Mouse (Mus musculus): ENCODE measurements around the gene Snx21. TPM values are rescaled to one million over a fixed set of nuclear protein-coding genes. Genes with fewer than 3 reads are reported as not detected.
A peak's percentile ranks its signal among the peaks of the same experiment; 100 is the strongest.

The Snx21 gene
- polyA plus RNA-seq, 1 experiment, result 29.5 TPM

- no peak overlapping the region for H3K4me2 ChIP-seq (ENCODE audit: low read depth)
- peaks cover 15% of the 10 kb centered on the region for H3K79me2 ChIP-seq (ENCODE audit: control insufficient read depth, insufficient read depth)
- TF ChIP-seq POLR2A (IDR thresholded peaks at IDR 0.05; ENCODE audit: insufficient read length, low read depth) (no peak), MYOD1 (IDR thresholded peaks at IDR 0.05; ENCODE audit: control insufficient read depth in 1 of 3, insufficient read length in 2 of 3, low read depth in 2 of 3) (no peak), POLR2AphosphoS2 (IDR thresholded peaks at IDR 0.05; ENCODE audit: insufficient read length, low read depth) (peak; percentile 2)
- H3K4me3 ChIP-seq, result no peak overlapping the region
- no peak overlapping the region for H3ac ChIP-seq (ENCODE audit: control insufficient read depth, insufficient read length)
- peaks cover 5% of the 10 kb centered on the region for H3K36me3 ChIP-seq (ENCODE audit: control insufficient read depth, insufficient read depth)
- no peaks in the 10 kb centered on the region for H3K27me3 ChIP-seq (ENCODE audit: control insufficient read depth, insufficient read depth, insufficient read length)
Observed at GRCm38 (mm10) chr2:164825521-164825920, 39.9 kb downstream of the Snx21 start.

GRCm38 (mm10) chr2:164827146-164827850, 41.7 kb downstream of the Snx21 start:
- H3ac ChIP-seq (ENCODE audit: control insufficient read depth, insufficient read length), result no peak overlapping the region
- no peak overlapping the region for H3K4me2 ChIP-seq (ENCODE audit: low read depth)
- H3K79me2 ChIP-seq (ENCODE audit: control insufficient read depth, insufficient read depth), result peaks cover 15% of the 10 kb centered on the region
- H3K27me3 ChIP-seq (ENCODE audit: control insufficient read depth, insufficient read depth, insufficient read length), result no peaks in the 10 kb centered on the region
- no peak overlapping the region for H3K4me3 ChIP-seq
- TF ChIP-seq POLR2AphosphoS2 (IDR thresholded peaks at IDR 0.05; ENCODE audit: insufficient read length, low read depth) (no peak), TCF12 (IDR thresholded peaks at IDR 0.05; ENCODE audit: insufficient read depth, poor library complexity, severe bottlenecking) (no peak), CEBPB (IDR thresholded peaks at IDR 0.05; ENCODE audit: insufficient read depth, poor library complexity, severe bottlenecking) (no peak), E2F4 (IDR thresholded peaks at IDR 0.05; ENCODE audit: insufficient read depth) (no peak), USF1 (IDR thresholded peaks at IDR 0.05; ENCODE audit: low read depth) (no peak), MAX (IDR thresholded peaks at IDR 0.05; ENCODE audit: low read depth) (no peak), MYOG (IDR thresholded peaks at IDR 0.05; ENCODE audit: control insufficient read depth in 1 of 3, insufficient read depth in 1 of 3, insufficient read length in 2 of 3, low read depth in 2 of 3) (no peak), POLR2A (IDR thresholded peaks at IDR 0.05; ENCODE audit: insufficient read length, low read depth) (no peak), SRF (IDR thresholded peaks at IDR 0.05; ENCODE audit: control insufficient read depth, insufficient read length, low read depth) (no peak), MYOD1 (IDR thresholded peaks at IDR 0.05; ENCODE audit: control insufficient read depth in 1 of 3, insufficient read length in 2 of 3, low read depth in 2 of 3) (no peak)
- peaks cover 5% of the 10 kb centered on the region for H3K36me3 ChIP-seq (ENCODE audit: control insufficient read depth, insufficient read depth)

- Histone ChIP-seq H3K4me2 (ENCODE audit: low read depth) (no peak within 1 kb of the TSS), H3K36me3 (ENCODE audit: control insufficient read depth, insufficient read depth) (peaks cover 5% of the 10 kb centered on the region), H3K4me3 (no peak within 1 kb of the TSS), H3K27me3 (ENCODE audit: control insufficient read depth, insufficient read depth, insufficient read length) (no peaks in the 10 kb centered on the region), H3ac (ENCODE audit: control insufficient read depth, insufficient read length) (no peak within 1 kb of the TSS), H3K79me2 (ENCODE audit: control insufficient read depth, insufficient read depth) (peaks cover 15% of the 10 kb centered on the region)
- TF ChIP-seq USF1 (IDR thresholded peaks at IDR 0.05; ENCODE audit: low read depth), result no peak
- no peak for TF ChIP-seq SRF (IDR thresholded peaks at IDR 0.05; ENCODE audit: control insufficient read depth, insufficient read length, low read depth)
- TF ChIP-seq MYOG (IDR thresholded peaks at IDR 0.05; ENCODE audit: control insufficient read depth in 1 of 3, insufficient read depth in 1 of 3, insufficient read length in 2 of 3, low read depth in 2 of 3), result no peak
- TF ChIP-seq MYOD1 (IDR thresholded peaks at IDR 0.05; ENCODE audit: control insufficient read depth in 1 of 3, insufficient read length in 2 of 3, low read depth in 2 of 3), result no peak
- TF ChIP-seq REST (IDR thresholded peaks at IDR 0.05; ENCODE audit: insufficient read depth, insufficient read length), result no peak
- no peak for TF ChIP-seq TCF12 (IDR thresholded peaks at IDR 0.05; ENCODE audit: insufficient read depth, poor library complexity, severe bottlenecking)
Observed at GRCm38 (mm10) chr2:164828437-164828836, 42.8 kb downstream of the Snx21 start, which contains the start of gene Spata25. TSS of gene Spata25 (minus strand) at chr2:164828537.

- Histone ChIP-seq H3K4me3 (no peak overlapping the region), H3K79me2 (ENCODE audit: control insufficient read depth, insufficient read depth) (peaks cover 9% of the 10 kb centered on the region), H3K27me3 (ENCODE audit: control insufficient read depth, insufficient read depth, insufficient read length) (no peaks in the 10 kb centered on the region), H3K4me2 (ENCODE audit: low read depth) (no peak overlapping the region), H3K36me3 (ENCODE audit: control insufficient read depth, insufficient read depth) (peaks cover 5% of the 10 kb centered on the region), H3ac (ENCODE audit: control insufficient read depth, insufficient read length) (no peak overlapping the region)
- TF ChIP-seq CEBPB (IDR thresholded peaks at IDR 0.05; ENCODE audit: insufficient read depth, poor library complexity, severe bottlenecking) (no peak), TCF3 (IDR thresholded peaks at IDR 0.05; ENCODE audit: insufficient read length, low read depth) (no peak), USF1 (IDR thresholded peaks at IDR 0.05; ENCODE audit: low read depth) (no peak), TCF12 (IDR thresholded peaks at IDR 0.05; ENCODE audit: insufficient read depth, poor library complexity, severe bottlenecking) (no peak), MAX (IDR thresholded peaks at IDR 0.05; ENCODE audit: low read depth) (no peak), SRF (IDR thresholded peaks at IDR 0.05; ENCODE audit: control insufficient read depth, insufficient read length, low read depth) (no peak), MYOD1 (IDR thresholded peaks at IDR 0.05; ENCODE audit: control insufficient read depth in 1 of 3, insufficient read length in 2 of 3, low read depth in 2 of 3) (no peak), REST (IDR thresholded peaks at IDR 0.05; ENCODE audit: insufficient read depth, insufficient read length) (no peak), E2F4 (IDR thresholded peaks at IDR 0.05; ENCODE audit: insufficient read depth) (no peak), POLR2A (IDR thresholded peaks at IDR 0.05; ENCODE audit: insufficient read length, low read depth) (no peak)
Observed at GRCm38 (mm10) chr2:164829090-164829489, 43.5 kb downstream of the Snx21 start.

GRCm38 (mm10) chr2:164831029-164831428, 45.4 kb downstream of the Snx21 start:
- Histone ChIP-seq H3K27me3 (ENCODE audit: control insufficient read depth, insufficient read depth, insufficient read length) (no peaks in the 10 kb centered on the region), H3K36me3 (ENCODE audit: control insufficient read depth, insufficient read depth) (peaks cover 5% of the 10 kb centered on the region), H3K79me2 (ENCODE audit: control insufficient read depth, insufficient read depth) (no peaks in the 10 kb centered on the region), H3ac (ENCODE audit: control insufficient read depth, insufficient read length) (no peak overlapping the region), H3K4me3 (no peak overlapping the region), H3K4me2 (ENCODE audit: low read depth) (no peak overlapping the region)
- no peak for TF ChIP-seq MYOD1 (IDR thresholded peaks at IDR 0.05; ENCODE audit: control insufficient read depth in 1 of 3, insufficient read length in 2 of 3, low read depth in 2 of 3)
- TF ChIP-seq SRF (IDR thresholded peaks at IDR 0.05; ENCODE audit: control insufficient read depth, insufficient read length, low read depth), result no peak
- TF ChIP-seq POLR2A (IDR thresholded peaks at IDR 0.05; ENCODE audit: insufficient read length, low read depth), result no peak
- TF ChIP-seq TCF12 (IDR thresholded peaks at IDR 0.05; ENCODE audit: insufficient read depth, poor library complexity, severe bottlenecking), result no peak
- no peak for TF ChIP-seq CEBPB (IDR thresholded peaks at IDR 0.05; ENCODE audit: insufficient read depth, poor library complexity, severe bottlenecking)
- no peak for TF ChIP-seq MAX (IDR thresholded peaks at IDR 0.05; ENCODE audit: low read depth)
- TF ChIP-seq MYOG (IDR thresholded peaks at IDR 0.05; ENCODE audit: control insufficient read depth in 1 of 3, insufficient read depth in 1 of 3, insufficient read length in 2 of 3, low read depth in 2 of 3), result no peak
- no peak for TF ChIP-seq TCF3 (IDR thresholded peaks at IDR 0.05; ENCODE audit: insufficient read length, low read depth)
- no peak for TF ChIP-seq E2F4 (IDR thresholded peaks at IDR 0.05; ENCODE audit: insufficient read depth)
- TF ChIP-seq USF1 (IDR thresholded peaks at IDR 0.05; ENCODE audit: low read depth), result no peak
- TF ChIP-seq REST (IDR thresholded peaks at IDR 0.05; ENCODE audit: insufficient read depth, insufficient read length), result no peak
- TF ChIP-seq POLR2AphosphoS2 (IDR thresholded peaks at IDR 0.05; ENCODE audit: insufficient read length, low read depth), result no peak

Measured in myocyte (in vitro differentiated cells).